Mouse (Mus musculus): ENCODE data around the gene Kctd17. TPM values are rescaled to one million over a fixed set of nuclear protein-coding genes. Genes with fewer than 3 reads are reported as not detected.

Gene Kctd17
- polyA plus RNA-seq, 1 experiment, result 114 TPM

DNA sequence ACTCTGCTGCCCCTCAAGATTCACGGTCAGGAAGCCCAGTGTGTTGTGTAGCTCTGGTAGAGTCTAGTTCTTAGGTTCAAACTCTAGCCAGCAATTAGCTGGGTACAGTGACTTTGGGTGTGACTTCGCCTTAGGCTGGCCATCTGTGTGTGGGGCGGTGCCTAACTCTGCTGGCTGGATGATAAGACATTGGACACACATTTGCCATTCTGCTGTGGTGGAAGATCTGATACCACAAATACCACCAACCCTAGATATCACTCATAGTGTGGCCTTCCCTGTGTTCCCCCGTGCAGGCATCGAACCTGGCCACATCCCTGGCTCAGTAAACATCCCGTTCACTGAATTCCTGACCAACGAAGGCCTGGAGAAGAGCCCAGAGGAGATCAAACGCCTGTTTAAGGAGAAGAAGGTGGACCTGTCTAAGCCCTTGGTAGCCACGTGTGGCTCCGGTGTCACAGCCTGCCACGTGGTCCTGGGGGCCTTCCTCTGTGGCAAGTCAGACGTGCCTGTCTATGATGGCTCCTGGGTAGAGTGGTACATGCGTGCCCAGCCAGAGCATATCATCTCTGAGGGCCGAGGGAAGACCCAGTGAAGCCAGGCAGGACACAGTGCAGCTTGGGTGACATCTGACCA, 15.2 kb upstream of the Kctd17 start:
- Histone ChIP-seq H3K4me1 (ENCODE audit: control insufficient read depth, insufficient read depth, low read length) (peaks cover 2% of the 10 kb centered on the region; the same call in 1 of the 2 replicates), H3K4me3 (replicated peaks; ENCODE audit: extremely low read depth, low read depth, low read length) (no peak overlapping the region)
- DNase-seq, result no peak
- no peak for TF ChIP-seq POLR2A (IDR thresholded peaks at IDR 0.05; ENCODE audit: borderline replicate concordance, extremely low read depth, low read depth, low read length)
- no peak for TF ChIP-seq CTCF (IDR thresholded peaks at IDR 0.05; ENCODE audit: insufficient read depth, low read length)
- 82% methylated on average over 14 of the region's 14 CpGs for WGBS

DNA sequence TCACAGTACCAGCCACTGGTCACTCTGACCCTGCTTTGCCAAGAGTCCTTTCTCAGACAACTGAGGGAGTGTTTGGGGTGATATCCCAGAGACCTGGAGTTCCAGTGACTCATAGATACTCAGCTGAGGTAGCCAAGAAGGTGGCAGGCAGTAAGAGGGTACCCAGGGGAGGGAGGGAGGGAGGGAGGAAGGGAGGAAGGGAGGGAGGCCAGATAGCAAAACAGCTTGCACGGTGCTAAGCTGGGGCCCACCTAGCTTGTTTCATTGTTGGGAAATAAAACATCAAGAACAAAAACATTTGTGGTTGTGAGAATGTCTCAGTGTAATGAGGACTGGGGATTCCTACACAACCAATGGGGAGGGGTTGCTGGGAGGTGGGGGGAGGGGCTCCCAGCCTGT, 14.6 kb upstream of the Kctd17 start:
- DNase-seq, result no peak
- 63% methylated on average over 1 of the region's 1 CpGs for WGBS
- Histone ChIP-seq H3K4me1 (ENCODE audit: control insufficient read depth, insufficient read depth, low read length) (peaks cover 2% of the 10 kb centered on the region; the same call in 1 of the 2 replicates), H3K4me3 (replicated peaks; ENCODE audit: extremely low read depth, low read depth, low read length) (no peak overlapping the region)
- no peak for TF ChIP-seq CTCF (IDR thresholded peaks at IDR 0.05; ENCODE audit: insufficient read depth, low read length)
- no peak for TF ChIP-seq POLR2A (IDR thresholded peaks at IDR 0.05; ENCODE audit: borderline replicate concordance, extremely low read depth, low read depth, low read length)

- DNase-seq, result no peak
- H3K4me3 ChIP-seq (replicated peaks; ENCODE audit: extremely low read depth, low read depth, low read length), result no peak overlapping the region
- WGBS, result 93% methylated on average over 8 of the region's 8 CpGs
- TF ChIP-seq CTCF (IDR thresholded peaks at IDR 0.05; ENCODE audit: insufficient read depth, low read length), result no peak
- TF ChIP-seq POLR2A (IDR thresholded peaks at IDR 0.05; ENCODE audit: borderline replicate concordance, extremely low read depth, low read depth, low read length), result no peak
- peaks cover 2% of the 10 kb centered on the region; the same call in 1 of the 2 replicates for H3K4me1 ChIP-seq (ENCODE audit: control insufficient read depth, insufficient read depth, low read length)
These were observed 14.2 kb upstream of the Kctd17 start for GRCm38 (mm10) chr15:78414157-78414556.

- WGBS, result 30% methylated on average over 4 of the region's 4 CpGs
- peaks cover 2% of the 10 kb centered on the region; the same call in 1 of the 2 replicates for H3K4me1 ChIP-seq (ENCODE audit: control insufficient read depth, insufficient read depth, low read length)
- TF ChIP-seq CTCF (IDR thresholded peaks at IDR 0.05; ENCODE audit: insufficient read depth, low read length), result no peak
- TF ChIP-seq POLR2A (IDR thresholded peaks at IDR 0.05; ENCODE audit: borderline replicate concordance, extremely low read depth, low read depth, low read length), result no peak
- peak; percentile 38 for DNase-seq
- H3K4me3 ChIP-seq (replicated peaks; ENCODE audit: extremely low read depth, low read depth, low read length), result no peak overlapping the region
These were observed 11.4 kb upstream of the Kctd17 start for GRCm38 (mm10) chr15:78416937-78417336.

DNA sequence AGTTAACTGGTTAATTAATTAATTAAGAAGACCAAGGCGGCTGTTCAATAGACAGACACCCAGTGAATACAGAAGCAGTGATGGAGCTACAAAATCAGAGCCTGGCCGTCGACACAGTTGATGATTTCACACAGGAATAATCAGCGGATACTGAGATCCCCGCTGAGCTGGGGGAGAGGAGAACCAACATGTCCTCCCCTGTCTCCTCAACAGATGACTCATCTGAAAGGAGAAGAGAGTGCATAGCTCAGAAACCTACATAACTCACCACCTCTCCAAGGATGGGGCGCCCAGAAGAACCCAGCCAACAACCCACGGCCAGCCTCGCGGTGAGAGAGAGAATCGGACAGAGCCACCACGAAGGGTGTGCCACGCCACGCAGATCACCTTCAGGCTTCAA, 8.0 kb upstream of the Kctd17 start:
- DNase-seq, result no peak
- 79% methylated on average over 13 of the region's 13 CpGs for WGBS
- Histone ChIP-seq H3K4me1 (ENCODE audit: control insufficient read depth, insufficient read depth, low read length) (peaks cover 5% of the 10 kb centered on the region; the same call in 1 of the 2 replicates), H3K4me3 (replicated peaks; ENCODE audit: extremely low read depth, low read depth, low read length) (no peak overlapping the region)
- no peak for TF ChIP-seq POLR2A (IDR thresholded peaks at IDR 0.05; ENCODE audit: borderline replicate concordance, extremely low read depth, low read depth, low read length)
- no peak for TF ChIP-seq CTCF (IDR thresholded peaks at IDR 0.05; ENCODE audit: insufficient read depth, low read length)

GRCm38 (mm10) chr15:78422046-78422956, 6.1 kb upstream of the Kctd17 start:
- Histone ChIP-seq H3K4me1 (ENCODE audit: control insufficient read depth, insufficient read depth, low read length) (0 out of 2 replicates have a peak, but pooled peaks cover 3% of the 10 kb centered on the region), H3K4me3 (replicated peaks; ENCODE audit: extremely low read depth, low read depth, low read length) (no peak overlapping the region)
- TF ChIP-seq POLR2A (IDR thresholded peaks at IDR 0.05; ENCODE audit: borderline replicate concordance, extremely low read depth, low read depth, low read length) (no peak), CTCF (IDR thresholded peaks at IDR 0.05; ENCODE audit: insufficient read depth, low read length) (peak; percentile 73)
- DNase-seq, result peak; percentile 80
- WGBS, result 16% methylated on average over 16 of the region's 16 CpGs

DNA sequence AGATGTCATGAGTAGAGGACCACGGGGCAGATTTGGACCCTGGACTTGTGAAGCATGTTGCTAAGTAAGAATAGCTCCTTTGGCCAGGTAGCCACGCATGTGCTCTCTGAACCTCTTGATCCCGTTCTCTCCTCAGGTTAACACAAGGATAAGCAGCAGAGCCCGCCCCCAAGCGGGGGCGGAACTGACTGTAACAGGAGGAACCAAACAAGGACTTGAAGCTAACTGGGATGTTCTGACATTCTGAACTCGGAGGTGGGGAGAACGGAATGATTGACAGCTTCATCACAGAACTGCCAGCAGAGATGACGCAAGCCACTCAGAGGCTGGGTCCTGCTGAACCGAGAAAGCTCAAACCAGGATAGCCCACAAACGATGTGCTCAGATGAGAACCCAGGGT, 3.9 kb upstream of the Kctd17 start:
- 0 out of 2 replicates have a peak, but pooled peaks cover 6% of the 10 kb centered on the region for H3K4me1 ChIP-seq (ENCODE audit: control insufficient read depth, insufficient read depth, low read length)
- peak; percentile 40 for DNase-seq
- no peak for TF ChIP-seq CTCF (IDR thresholded peaks at IDR 0.05; ENCODE audit: insufficient read depth, low read length)
- TF ChIP-seq POLR2A (IDR thresholded peaks at IDR 0.05; ENCODE audit: borderline replicate concordance, extremely low read depth, low read depth, low read length), result no peak
- 19% methylated on average over 11 of the region's 11 CpGs for WGBS
- H3K4me3 ChIP-seq (replicated peaks; ENCODE audit: extremely low read depth, low read depth, low read length), result no peak overlapping the region

DNA sequence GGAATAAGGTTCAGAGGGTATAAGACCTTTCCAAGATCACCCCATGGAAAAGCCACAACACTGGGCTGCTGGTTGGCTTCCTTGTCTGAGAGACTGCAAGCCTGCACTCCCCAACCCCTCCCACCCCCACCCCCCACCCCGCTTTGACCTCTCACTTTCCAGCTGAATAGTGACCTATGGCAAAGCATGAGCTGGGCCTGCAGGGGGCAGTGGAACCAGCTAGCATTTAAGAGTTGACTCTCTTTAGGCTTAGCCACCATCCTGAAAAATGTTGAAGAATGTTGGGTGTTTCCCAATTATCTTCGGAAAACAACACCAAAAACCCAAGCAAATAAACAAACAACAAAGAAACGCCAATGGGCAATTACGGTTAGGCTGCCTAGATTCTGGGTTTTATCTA, 3.1 kb upstream of the Kctd17 start:
- WGBS, result 74% methylated on average over 4 of the region's 4 CpGs
- TF ChIP-seq POLR2A (IDR thresholded peaks at IDR 0.05; ENCODE audit: borderline replicate concordance, extremely low read depth, low read depth, low read length) (no peak), CTCF (IDR thresholded peaks at IDR 0.05; ENCODE audit: insufficient read depth, low read length) (no peak)
- Histone ChIP-seq H3K4me1 (ENCODE audit: control insufficient read depth, insufficient read depth, low read length) (0 out of 2 replicates have a peak, but pooled peaks cover 6% of the 10 kb centered on the region), H3K4me3 (replicated peaks; ENCODE audit: extremely low read depth, low read depth, low read length) (no peak overlapping the region)
- DNase-seq, result no peak

DNA sequence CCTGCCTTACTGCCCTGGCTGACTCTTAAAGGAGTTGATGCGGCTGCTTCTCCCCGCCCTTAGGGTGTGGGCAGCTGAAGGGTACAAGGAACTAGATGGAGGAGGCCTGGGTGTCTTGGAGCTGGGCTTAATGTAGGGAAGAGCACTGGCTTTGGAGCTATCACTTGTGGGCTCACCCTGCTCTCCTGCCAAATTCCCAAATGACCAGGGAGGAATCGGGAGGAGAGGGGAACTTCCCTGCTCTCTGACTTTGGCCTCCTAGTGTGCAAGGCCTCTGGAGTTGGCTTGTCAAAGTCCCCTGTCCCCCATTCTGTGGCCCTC, 735 bp downstream of the Kctd17 start:
- WGBS, result 20% methylated on average over 3 of the region's 3 CpGs
- DNase-seq, result no peak
- TF ChIP-seq CTCF (IDR thresholded peaks at IDR 0.05; ENCODE audit: insufficient read depth, low read length) (no peak), POLR2A (IDR thresholded peaks at IDR 0.05; ENCODE audit: borderline replicate concordance, extremely low read depth, low read depth, low read length) (no peak)
- H3K4me1 ChIP-seq (ENCODE audit: control insufficient read depth, insufficient read depth, low read length), result 0 out of 2 replicates have a peak, but pooled peaks cover 2% of the 10 kb centered on the region
- peak overlapping the region; percentile 45 for H3K4me3 ChIP-seq (replicated peaks; ENCODE audit: extremely low read depth, low read depth, low read length)

All from lung, adult 2 months (tissue).